Mouse (Mus musculus): Measurements from ENCODE around the gene Prex1.
A peak's percentile ranks its signal among the peaks of the same experiment; 100 is the strongest.
"Not testable (repeated sequence)": the region's sequence is repeated elsewhere in the genome, so short reads cannot be mapped to it uniquely, and the experiment has no call there.

Prex1 gene

DNA sequence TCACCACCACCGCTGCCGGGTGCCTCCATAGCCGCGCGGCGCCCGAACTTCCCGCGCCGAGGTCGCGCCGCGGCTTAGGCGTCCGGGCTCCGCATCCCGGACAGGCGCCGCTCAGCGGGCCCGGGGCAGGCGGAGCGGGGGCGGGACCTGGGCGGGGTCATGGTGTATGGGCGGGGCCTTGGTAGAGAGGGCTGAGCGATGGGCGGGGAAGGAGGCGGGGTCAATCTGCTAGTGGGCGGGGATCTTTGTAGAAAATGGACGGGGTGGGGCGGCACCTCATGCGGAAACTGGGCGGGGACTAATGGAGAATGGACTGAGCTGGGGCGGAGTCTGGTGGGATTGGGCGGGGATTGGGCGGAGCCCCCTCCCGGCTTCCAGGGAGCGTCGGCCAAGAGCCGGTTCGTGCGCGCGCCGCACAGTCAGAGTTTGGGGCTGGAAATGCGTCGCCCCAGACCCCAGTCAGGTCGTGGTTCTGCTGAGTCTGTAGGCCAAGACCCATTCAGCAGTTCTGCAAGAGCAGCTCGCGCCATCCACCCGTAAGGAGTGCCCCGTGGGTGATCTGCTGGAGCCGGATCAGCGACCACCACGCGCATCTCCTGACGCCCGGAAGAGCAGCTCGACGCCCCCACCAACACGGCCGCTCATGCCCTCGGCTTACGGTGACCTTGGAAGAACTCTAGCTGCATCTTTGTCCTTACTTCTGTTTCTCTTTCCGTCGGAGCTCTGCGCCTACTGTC, at the start of gene Prex1:
TSS of gene Prex1 (minus strand) at position 143 of the 737 bp plus-strand sequence.
- DNase-seq: peak; percentile 96 to 98

DNA sequence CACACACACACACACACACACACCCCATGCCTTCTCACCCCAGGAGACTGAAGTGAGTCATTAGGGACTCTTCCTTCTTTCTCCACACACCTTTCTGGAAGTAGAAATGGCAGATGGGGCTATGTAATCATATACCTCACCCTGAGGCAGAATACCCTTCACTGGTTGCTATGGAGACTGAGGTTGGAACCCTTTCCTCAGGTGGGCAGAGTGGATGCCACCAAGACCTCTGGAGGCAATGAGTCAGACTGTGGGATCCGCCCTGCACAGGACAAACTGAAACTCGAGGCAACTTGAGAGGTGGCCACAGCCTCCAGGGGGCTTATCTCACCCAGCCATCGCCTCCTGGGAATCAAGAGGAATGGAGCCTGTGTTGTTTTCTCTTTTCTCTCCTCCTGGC, 44.3 kb upstream of the Prex1 start:
- DNase-seq: no peak

DNA sequence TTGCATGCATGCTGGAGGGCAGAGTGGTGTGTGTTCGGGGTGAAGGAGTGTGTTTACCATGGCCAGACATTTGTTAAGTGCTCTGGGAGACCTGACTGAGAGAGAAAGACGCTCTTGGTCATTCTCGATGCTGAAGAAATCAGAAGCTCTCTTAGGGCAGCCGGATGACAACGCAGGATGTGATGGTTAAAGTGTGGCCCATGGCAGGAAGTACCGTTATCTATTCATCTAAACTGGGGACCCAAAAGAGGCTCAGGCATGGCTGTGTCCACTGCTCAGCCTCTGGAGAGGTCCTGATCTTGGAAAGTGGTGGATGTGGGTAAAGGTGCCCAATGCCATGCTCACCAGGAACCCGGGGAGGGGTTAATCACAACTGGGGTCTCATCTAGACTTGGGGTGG, 41.1 kb upstream of the Prex1 start:
- DNase-seq: no peak

DNA sequence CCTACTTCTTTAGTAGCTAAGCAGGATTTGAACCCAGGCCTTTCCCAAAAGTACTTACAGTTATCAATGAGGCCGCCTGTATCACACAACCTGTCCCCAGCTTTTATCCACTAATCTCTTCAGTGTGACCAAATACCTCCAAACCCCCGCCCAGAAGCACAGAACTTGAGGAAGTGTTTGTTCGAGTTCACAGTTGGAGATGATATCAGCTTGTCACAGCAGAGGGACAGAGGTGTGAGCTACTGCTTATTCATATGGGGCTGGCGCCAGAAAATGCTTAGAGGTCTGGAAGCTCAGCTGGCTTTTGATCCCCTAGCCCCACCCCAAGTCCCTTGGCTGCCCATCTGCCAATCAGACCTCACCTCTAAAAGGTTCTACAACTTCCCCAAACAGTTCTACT, 40.6 kb upstream of the Prex1 start:
- no peak for DNase-seq

DNA sequence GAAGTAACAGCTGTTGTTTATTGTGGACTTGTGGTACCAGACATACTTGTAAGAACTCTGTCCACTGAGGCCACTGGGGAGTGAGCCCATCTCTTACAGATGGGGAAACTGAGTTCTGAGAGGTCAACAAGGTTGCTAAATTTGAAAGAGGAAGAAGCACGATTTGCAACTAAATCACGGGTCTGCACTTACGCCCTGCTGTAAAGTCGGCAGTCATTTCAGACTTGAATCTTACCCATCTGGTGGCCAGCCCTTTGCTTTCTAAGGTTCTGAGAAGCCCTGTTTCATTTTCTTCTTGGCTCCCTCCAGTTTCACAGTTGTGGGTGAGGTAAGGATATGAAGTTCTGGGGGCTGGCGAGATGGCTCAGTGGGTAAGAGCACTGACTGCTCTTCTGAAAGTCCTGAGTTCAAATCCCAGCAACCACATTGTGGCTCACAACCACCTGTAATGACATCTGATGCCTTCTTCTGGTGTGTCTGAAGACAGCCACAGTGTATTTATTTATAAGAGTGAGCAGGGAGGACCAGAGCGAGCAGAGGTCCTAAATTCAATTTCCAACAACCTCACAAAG, 37.1 kb upstream of the Prex1 start:
- no peak for DNase-seq

DNA sequence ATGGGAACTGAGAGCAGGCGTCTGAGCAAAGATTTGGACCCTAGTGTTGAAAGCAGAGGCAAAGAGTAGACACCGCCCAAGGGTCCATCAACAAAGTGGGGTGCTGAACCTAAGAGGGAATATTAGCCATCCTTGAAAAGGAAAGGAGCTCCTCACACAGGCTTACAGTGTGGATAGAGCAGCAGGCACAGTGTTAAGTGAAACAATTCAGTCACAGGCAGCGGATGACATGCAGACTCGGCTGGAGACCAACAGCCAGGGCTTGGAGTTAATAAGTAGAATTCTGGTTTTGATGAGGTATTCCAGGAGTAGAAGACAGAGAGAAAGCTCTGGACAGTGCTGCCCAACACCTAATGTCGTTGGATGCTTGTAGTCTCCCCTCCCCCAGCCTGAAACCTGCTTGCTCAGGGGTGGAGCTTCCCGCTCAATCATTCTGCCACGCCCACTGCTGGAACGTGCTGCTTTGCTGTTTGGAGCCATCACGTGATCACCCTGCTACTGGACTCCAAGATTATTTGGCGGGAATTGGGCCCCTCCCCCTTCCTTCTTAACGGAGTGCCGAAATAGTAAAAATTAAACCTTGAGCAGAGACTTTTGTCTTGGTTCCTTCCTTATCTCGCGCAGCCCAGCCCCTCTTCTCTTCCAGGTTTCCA, 32.8 kb upstream of the Prex1 start:
- DNase-seq: peak; percentile 20

DNA sequence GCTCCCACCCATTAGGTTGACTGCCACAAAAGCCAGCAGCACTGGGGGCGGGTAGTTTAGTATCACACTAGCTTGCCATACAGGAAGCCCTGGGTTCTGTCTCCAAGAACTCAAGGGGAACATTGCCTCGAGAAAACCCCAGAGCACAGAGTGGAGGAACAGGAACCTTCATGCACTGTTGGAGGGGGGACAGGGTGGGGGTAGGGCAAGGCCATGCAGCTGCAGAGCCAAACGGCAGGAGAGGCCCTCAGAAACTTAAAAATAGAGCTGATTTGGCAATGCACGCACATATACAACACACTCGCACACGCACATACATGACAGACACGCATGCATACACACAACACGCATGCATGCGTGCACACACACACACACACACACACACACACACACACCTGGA, 32.2 kb upstream of the Prex1 start:
- no peak for DNase-seq

DNA sequence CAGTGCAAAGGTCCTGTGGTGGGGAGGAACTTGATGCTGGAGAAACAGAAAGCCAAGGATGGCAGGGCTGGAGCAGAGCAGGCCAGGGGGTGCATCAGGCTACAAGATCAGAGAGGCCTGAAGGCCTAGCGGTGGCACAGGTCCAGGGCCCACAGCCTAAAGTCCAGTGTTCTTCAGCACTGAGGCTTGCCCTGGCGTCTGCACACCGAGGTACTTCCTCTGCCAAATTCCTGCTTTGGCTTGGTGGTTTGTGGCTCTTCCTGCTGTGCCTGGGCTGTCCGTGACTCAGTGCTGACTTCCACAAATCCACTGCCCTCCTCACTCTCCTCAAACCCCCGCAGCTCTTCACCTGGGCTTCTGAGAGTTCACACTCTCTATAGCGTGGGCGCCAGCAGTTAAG, 30.8 kb upstream of the Prex1 start:
- DNase-seq: no peak

DNA sequence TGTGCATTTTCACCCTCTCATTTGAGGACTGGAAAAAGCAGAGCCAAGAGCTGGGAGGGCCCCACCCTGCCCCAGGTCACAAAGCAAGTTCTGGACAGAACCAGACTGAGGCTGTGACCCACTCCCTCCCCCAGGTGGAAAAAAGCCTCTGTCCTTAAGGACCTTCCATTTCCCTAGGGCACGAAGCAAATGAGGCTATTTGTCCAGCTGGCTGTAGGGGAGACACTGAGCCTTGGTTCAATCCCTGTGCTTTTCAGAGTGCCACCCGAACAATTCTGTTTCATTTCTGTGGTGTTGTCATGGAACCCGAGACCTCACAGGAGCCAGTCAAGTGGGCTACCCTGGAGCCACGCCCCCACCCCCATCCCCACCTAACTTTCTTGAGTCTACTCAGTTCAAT, 29.9 kb upstream of the Prex1 start:
- no peak for DNase-seq

DNA sequence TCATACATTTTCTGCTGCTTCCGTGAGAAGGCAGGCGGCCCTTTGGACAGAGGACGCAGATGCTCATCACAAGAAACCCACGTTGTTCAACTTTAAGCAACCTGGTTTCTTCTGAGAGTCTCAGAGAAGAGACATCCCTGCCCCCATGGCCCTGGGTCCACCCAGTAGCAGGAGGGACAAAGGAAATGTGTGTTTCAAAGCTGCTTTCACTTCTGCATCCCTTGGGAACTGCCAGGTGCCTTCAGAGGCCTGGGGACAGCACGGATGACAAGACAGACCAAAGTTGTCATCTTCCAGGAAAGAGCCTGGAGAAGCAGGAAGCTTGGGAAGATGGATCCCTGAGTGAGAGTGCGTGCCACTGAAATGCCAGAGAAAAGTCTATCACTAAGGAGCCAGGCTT, 27.8 kb upstream of the Prex1 start:
- no peak for DNase-seq

DNA sequence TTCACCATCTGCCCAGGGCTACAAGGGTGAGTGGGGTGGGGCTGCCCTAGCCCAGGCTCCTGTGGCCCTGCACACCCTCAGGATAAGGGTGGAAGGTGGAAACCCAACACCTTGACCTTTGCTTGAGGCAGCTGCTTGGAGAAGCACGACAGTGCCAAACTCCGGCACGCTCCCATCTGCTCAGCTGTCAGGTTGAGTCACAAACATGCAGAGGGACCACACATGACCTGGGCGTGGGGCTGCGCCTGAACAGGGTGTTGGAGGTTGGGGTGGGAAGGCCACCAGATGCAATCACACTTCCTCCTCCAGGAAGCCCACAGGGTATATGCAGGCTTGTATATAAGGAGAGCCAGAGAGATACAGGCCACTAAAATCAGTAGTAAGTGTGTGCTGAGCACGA, 26.8 kb upstream of the Prex1 start:
- no peak for DNase-seq

DNA sequence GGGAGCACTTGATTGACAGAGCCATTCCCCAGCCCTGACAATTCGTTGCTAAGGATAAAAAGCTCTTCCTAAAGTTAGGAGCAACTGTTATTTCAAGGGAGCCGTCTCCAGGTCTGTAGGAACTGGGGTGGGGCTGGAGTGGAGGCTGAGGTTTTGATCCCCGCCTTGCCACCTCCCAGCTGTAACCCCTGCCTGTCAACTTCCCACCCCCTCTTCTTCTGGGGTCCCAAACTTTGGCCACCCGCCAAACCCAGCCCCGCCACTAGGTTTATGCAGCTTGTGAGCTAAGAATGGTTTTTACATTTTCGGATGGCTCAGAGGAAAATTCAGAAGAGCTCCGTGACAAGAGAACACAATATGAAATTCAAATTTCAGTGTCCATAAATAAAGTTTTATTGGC, 23.7 kb upstream of the Prex1 start:
- no peak for DNase-seq

DNA sequence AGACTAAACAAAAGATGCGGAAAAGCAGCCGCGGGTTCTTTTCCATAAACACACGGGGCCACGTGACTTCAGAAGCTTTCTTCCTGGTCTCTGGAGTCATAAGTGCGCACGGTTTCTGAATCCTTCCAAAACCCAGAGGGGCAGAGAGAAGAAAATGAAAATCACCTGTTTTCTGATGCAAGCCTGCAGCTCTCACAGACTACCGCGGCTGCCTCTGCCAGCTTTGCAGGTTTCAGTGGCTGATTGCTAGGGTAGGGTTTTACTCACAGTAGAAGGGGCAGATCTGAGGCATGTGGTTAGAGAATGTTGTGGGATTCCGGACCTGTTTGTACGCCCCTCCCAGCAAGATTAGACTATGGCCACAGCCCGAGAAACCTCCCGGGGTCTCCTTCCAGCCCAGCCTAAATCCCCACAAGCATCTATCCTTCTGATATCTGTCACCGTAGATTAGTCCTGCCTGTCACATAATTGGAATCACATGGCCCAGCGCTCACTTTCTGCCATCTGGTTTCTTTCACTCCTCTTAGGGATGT, 21.9 kb upstream of the Prex1 start:
- DNase-seq: no peak

DNA sequence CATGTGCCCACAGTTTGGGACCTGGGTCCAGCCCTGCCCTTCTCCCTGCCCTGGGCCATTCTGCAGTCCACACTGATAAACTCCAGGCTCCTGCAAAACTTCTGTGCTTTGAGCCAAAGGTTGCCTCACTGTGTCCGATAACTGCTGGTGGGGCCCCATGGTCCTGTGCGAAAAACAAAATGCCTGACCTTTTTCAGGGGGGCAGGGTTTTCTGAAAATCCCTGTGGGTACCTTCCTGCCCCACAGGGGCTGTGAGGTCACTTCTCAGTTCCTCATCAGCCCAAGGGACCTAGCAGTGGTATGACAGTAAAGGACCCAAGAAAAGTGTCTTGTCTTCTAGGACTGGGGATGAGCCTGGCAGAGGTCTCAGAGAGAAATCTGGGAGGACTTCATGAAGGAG, 19.2 kb upstream of the Prex1 start:
- DNase-seq: no peak

DNA sequence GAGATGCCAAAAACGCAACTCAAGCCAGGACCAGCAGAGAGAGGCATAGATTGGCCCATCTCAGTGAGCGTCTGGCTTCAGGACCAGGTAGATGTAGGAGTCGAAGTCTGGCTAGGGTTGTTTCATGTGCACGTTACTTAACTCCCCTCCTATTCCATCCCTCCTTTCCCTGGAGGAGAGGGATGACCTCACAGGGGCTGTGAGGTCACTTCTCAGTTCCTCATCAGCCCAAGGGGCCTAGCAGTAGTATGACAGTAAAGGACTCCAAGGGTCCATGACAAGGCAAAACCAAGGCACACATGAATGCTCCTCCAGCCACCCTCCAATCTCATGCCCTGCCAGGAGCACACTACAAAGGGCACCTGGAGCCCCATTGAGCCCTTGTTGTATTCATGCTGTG, 18.5 kb upstream of the Prex1 start:
- DNase-seq: no peak

DNA sequence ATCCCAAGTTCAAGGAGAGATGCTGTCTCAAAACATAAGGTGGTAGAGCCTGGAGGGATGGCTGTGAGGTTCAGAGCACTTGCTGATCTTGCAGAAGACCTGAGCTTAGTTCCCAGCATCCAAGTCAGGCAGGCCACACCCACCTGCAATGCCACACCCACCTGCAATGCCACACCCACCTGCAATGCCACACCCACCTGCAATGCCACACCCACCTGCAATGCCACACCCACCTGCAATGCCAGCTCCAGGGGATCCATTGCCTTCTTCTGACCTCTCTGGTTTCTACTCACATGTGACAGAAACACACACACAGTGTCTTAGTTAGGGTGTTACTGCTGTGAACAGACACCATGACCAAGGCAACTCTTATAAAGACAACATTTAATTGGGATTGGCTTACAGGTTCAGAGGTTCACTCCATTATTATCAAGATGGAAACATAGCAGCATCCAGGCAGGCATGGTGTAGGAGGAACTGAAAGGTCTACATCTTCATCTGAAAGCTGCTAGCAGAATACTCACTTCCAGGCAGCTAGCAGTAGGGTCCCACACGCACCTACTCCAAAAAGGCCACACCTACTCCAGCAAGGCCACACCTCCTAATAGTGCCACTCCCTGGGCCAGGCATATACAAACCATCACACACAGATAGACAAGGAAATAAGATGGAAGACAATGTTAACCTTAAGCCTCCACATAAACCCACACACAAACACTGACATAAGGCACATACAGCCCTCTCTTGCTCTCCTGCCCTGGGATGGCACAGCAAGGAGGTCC, 17.7 kb upstream of the Prex1 start:
- not testable (repeated sequence) for DNase-seq

DNA sequence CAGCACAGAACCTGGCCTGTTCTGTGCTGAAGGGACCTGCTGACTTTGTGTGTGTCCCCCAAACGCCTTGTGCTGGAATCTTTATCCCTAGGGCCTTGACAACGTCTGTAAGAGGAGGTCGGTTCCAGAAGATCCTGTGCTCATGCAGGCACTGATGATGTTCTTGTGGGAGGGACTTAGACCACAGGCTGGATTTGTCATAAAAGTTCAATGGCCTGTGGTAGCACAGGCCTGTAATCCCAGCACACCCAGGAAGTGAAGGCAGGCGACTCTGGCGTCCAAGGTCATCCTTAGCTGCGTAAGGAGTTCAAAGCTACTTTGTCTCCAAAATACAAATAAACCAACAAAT, 16.9 kb upstream of the Prex1 start:
- DNase-seq: no peak

DNA sequence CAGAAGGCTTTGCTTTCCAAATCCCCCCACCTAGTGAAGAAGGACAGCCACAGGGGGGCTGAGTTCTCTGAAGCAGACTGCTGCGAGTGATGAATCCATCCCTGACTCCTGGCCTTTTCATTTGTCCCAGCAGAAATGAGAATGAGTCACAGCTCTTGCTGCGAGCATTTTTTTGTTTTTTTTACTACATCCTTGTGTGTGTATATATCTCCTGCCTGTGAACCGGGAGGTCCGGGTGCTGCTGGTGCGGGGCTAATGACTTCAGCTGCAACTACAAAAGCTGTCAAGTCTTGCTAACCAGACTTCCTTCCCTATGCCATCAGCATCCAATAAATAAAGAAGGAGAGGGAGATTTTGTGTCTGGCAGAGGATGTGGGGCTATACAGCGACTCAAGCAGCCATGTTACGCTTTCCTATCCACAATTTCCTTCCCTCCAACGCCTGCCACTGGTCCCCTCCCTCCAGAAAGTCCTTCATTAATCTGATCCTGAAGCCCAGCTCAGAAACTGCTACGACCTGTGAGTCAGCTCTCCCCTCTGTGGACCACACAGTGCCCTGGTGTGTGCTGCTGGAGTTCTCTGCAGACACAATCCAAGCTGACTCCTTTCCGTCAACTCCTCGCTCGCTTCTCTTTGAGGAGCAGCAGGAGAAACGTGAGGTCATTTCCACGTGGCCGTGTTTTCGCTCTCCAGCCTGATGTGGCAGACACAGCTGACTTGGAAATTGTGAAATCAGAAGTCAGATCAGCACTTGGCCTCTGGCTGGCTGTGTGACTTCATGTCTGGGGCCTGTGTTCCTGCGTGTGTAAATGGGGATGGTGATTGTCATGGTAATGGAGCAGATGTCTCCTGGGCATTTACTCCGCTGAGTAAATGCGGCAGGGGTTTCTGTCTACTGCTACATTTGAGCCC, 16.3 kb upstream of the Prex1 start:
- DNase-seq: peak; percentile 76 to 82

DNA sequence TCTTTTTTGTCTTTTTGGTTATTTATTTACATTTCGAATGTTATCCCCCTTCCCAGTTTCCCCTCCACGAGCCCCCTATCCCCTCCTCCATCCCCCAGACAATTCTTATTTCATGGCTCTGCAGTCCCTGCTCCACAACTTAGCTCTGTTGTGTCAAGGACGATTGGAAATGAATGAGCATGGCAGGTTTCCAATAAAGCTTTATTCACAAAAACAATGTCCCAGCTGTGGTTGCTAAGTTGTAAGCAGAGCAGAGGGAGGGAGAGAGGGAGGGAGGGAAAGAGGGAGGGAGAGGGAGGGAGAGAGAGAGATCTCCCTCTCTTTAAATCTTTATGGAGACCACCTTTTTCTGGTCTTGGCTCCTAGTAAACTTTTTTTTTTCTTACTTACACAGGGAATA, 15.4 kb upstream of the Prex1 start:
- DNase-seq: no peak

DNA sequence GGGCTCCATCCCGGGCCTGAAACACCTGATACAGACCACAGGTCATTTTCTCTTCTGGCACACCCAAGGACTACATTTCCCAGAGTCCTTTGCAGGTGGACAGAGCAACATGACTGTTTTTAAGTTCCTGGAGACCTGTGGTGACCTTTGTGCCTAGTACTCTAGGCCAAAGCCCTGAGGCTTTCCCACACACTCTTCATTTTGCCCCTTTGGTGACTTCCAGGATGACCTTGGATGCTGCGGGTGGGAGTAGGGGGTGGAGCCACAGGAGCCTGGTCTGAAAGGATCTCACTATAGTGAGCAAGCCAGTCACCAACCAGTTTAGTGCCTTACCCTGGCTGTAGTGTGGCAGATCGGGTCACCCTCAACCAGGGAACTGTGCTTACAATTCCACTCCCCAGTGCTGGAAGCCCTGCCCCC, 14.6 kb upstream of the Prex1 start:
- DNase-seq: no peak

DNA sequence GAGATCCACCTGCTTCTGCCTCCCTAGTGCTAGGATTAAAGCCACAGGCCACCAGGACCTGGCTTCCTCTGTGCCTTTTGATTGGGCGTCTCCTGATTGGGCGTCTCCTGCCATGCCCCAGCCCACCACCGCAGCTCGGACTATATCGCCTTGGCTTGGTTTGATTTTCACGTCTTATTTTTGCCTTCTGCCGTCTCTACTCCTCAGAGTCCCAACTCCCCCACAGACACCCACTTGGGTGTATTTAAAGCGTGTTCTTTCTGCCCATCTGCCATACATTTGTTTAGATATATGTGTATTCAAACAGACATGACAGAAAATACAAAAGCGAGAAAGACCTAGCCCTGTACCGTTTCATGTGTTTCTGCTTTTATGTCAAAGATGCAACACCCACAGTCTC, 14.2 kb upstream of the Prex1 start:
- no peak for DNase-seq

DNA sequence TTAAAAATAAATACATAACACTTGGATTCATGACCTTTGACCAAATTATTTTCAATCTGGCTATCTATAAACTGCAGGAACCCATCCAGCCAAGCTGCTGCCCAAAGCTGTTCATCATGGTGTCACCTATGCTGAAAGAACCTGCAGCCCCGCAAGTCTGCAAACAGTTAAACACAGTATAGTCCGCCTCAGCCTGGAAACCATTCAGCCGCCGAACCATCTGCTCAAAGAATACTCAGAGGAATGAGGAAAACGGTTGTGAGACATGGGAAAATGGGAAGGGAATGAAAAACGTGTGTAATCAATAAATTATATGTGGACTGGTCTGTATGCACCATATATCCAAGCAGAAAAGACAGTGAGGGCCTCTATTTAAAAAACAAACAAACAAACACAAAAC, 13.3 kb upstream of the Prex1 start:
- DNase-seq: no peak
